Mouse (Mus musculus) C2C12 (cell line): Measurements from ENCODE around the gene Gm20521. TPM values are rescaled to one million over a fixed set of nuclear protein-coding genes. Genes with fewer than 3 reads are reported as not detected.

Source experiments
- H3K27me3 ChIP-seq: one replicate; pipeline ENCODE4 v1.6.1; 2011; ENCODE audit not compliant: control insufficient read depth, insufficient read depth, insufficient read length
- H3K36me3 ChIP-seq: one replicate; pipeline ENCODE4 v1.6.1; 2011; ENCODE audit not compliant: control insufficient read depth, insufficient read depth
- H3K4me3 ChIP-seq: one replicate; pipeline ENCODE4 v1.5.1; 2011; ENCODE audit warnings: mild to moderate bottlenecking, control low read depth; ENCODE audit not compliant: poor library complexity, insufficient read depth, severe bottlenecking
- H3K79me2 ChIP-seq: one replicate; pipeline ENCODE4 v1.6.1; 2011; ENCODE audit not compliant: control insufficient read depth, insufficient read depth
- H3K79me3 ChIP-seq: one replicate; pipeline ENCODE4 v1.6.1; 2011; ENCODE audit warnings: low read depth, control low read depth
- H3ac ChIP-seq: one replicate; pipeline ENCODE3; 2011; ENCODE audit warnings: low read depth; ENCODE audit not compliant: control insufficient read depth, insufficient read length
- CEBPB ChIP-seq: IDR thresholded peaks from one replicate; pipeline ENCODE4 v1.6.1; 2011; ENCODE audit warnings: low read depth, mild to moderate bottlenecking, control low read depth, moderate library complexity
- CTCF ChIP-seq: IDR thresholded peaks from one replicate; pipeline ENCODE4 v1.5.1; 2011; ENCODE audit not compliant: control insufficient read depth, insufficient read depth, insufficient read length
- FOSL1 ChIP-seq: IDR thresholded peaks from one replicate; pipeline ENCODE4 v1.8.0; 2011; ENCODE audit warnings: mild to moderate bottlenecking, low read length; ENCODE audit not compliant: poor library complexity, insufficient read depth, severe bottlenecking
- MAX ChIP-seq: IDR thresholded peaks from one replicate; pipeline ENCODE4 v1.6.1; 2011; ENCODE audit warnings: mild to moderate bottlenecking, control low read depth
- MYOD1 ChIP-seq: IDR thresholded peaks from one replicate; pipeline ENCODE4 v1.6.1; 2011; ENCODE audit warnings: low read depth; ENCODE audit not compliant: control insufficient read depth, insufficient read length
- MYOG ChIP-seq: IDR thresholded peaks from one replicate; pipeline ENCODE4 v1.6.1; 2011; ENCODE audit not compliant: control insufficient read depth, insufficient read length; ENCODE audit errors: extremely low read depth
- USF1 ChIP-seq: IDR thresholded peaks from one replicate; pipeline ENCODE4 v1.6.1; 2011; ENCODE audit warnings: low read depth, mild to moderate bottlenecking, control low read depth, moderate library complexity
- polyA plus RNA-seq: library from polyadenylated mRNA; unstranded; fragments of >200 nt; fragmentation: generic; extraction: Trizol; gene quantifications from one replicate; pipeline ENCODE4 v1.2.1, GENCODE M21; 2012; ENCODE audit warnings: missing spikeins

Gm20521 gene
- polyA plus RNA-seq, 1 experiment = 0.49 TPM

DNA sequence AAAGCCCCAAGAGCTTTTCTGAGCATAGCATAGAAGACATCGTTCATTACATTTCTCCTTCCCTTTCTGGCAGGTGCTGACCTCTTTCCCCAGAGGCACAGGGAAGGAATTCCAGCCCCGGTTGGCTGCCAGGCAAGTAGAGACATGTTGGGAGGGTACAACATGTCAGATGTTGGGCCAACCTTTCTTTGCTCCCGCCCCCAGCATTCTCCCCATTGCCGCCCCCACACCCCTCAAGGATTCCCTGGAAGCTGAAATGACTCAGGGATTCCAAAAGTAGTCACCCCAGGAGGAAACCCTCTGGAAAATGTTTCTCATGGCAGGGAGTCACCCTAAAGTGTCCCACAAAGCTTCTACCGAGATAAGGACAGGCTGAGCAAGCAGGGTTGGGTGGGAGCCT is 46.6 kb downstream of the Gm20521 start:
- H3K27me3 ChIP-seq = peaks cover 37% of the 10 kb centered on the region
- H3K79me2 ChIP-seq = no peaks in the 10 kb centered on the region
- TF ChIP-seq MAX (no peak), USF1 (no peak), MYOG (no peak), CEBPB (no peak), CTCF (no peak), FOSL1 (no peak), MYOD1 (no peak)
- no peaks in the 10 kb centered on the region for H3K79me3 ChIP-seq
- no peak overlapping the region for H3ac ChIP-seq
- no peak overlapping the region for H3K4me3 ChIP-seq
- H3K36me3 ChIP-seq = no peaks in the 10 kb centered on the region

- TF ChIP-seq FOSL1 = no peak
- no peak for TF ChIP-seq CEBPB
- TF ChIP-seq MAX = no peak
- TF ChIP-seq USF1 = no peak
- no peak for TF ChIP-seq MYOG
- TF ChIP-seq CTCF = no peak
- no peak for TF ChIP-seq MYOD1
- no peak overlapping the region for H3ac ChIP-seq
- no peaks in the 10 kb centered on the region for H3K79me2 ChIP-seq
- H3K36me3 ChIP-seq = no peaks in the 10 kb centered on the region
- H3K27me3 ChIP-seq = peaks cover 37% of the 10 kb centered on the region
- no peaks in the 10 kb centered on the region for H3K79me3 ChIP-seq
- no peak overlapping the region for H3K4me3 ChIP-seq
Observed at GRCm38 (mm10) chr14:54930431-54930830, 47.2 kb downstream of the Gm20521 start.

- no peak within 1 kb of the TSS for H3ac ChIP-seq
- no peak within 1 kb of the TSS for H3K4me3 ChIP-seq
- H3K79me3 ChIP-seq = no peaks in the 10 kb centered on the region
- H3K79me2 ChIP-seq = no peaks in the 10 kb centered on the region
- TF ChIP-seq CEBPB = no peak
- no peak for TF ChIP-seq MYOD1
- TF ChIP-seq FOSL1 = no peak
- TF ChIP-seq USF1 = no peak
- peaks cover 19% of the 10 kb centered on the region for H3K27me3 ChIP-seq
- H3K36me3 ChIP-seq = no peaks in the 10 kb centered on the region
Observed at GRCm38 (mm10) chr14:54932645-54933150, 49.5 kb downstream of the Gm20521 start, which contains the start of gene Il25. TSS of gene Il25 (plus strand) at chr14:54932695.

DNA sequence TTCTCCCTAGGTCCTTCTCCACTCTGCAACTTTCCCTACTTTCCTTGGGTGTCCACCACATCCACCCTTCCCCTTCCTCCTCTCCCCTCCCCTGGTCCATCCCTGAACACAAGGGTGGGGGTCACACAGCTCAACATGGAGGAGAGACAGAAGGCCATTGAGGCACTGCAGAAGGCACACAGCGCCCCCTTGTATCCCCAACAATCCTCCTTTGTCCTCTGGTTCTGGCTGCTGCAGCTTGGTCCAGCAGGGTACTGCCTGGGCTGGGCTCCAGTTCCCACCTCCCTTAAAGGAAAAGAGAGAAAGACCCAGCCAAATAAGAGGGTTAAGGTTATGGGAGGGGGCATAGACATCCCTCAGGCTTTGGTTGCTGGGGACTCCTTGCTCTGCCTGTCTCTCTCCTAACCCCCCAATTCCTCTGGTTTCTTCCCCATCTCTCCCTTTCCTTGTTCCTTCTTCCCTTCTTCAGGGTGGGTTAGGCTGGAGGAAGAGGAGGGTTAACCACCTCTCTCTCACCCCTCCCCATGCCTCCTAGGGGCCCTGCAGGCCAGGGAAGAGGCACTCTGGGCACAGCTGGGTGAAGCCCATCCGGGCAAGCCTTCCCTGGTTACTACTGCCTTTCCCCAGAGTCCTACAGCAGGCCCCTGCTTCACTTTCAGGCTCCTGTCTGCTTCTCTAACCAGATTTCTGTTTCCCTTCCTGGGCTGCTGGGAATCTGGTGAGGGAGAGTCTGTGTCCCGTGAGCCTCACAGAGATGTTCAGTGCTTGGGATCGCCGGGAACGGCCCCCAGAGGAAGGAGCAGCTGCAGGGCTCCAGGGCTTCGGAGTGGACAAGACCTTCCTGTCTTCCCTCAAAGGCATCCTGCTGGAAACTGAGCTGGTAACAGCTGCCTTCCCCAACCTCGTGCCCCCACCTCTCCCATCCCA is 52.9 kb downstream of the Gm20521 start, which contains the start of gene Cmtm5:
TSS of gene Cmtm5 (plus strand) at position 358 of the 927 bp plus-strand sequence.
- no peak within 1 kb of the TSS for H3ac ChIP-seq
- no peak for TF ChIP-seq FOSL1
- no peak for TF ChIP-seq USF1
- TF ChIP-seq MYOG = no peak
- no peak for TF ChIP-seq CEBPB
- no peak for TF ChIP-seq MYOD1
- TF ChIP-seq CTCF = no peak
- TF ChIP-seq MAX = no peak
- H3K4me3 ChIP-seq = no peak within 1 kb of the TSS

GRCm38 (mm10) chr14:54936831-54937160 is 53.6 kb downstream of the Gm20521 start:
- Histone ChIP-seq H3K79me2 (no peaks in the 10 kb centered on the region), H3K27me3 (peaks cover 21% of the 10 kb centered on the region), H3K4me3 (no peak overlapping the region), H3K79me3 (no peaks in the 10 kb centered on the region), H3K36me3 (no peaks in the 10 kb centered on the region), H3ac (no peak overlapping the region)
- no peak for TF ChIP-seq MAX
- no peak for TF ChIP-seq MYOG
- no peak for TF ChIP-seq FOSL1
- no peak for TF ChIP-seq MYOD1
- TF ChIP-seq CTCF = no peak
- no peak for TF ChIP-seq CEBPB
- TF ChIP-seq USF1 = no peak

More for the DNA sequence above, 52.9 kb downstream of the Gm20521 start, which contains the start of gene Cmtm5:
- Histone ChIP-seq H3K27me3 (peaks cover 15% of the 10 kb centered on the region), H3K36me3 (no peaks in the 10 kb centered on the region), H3K79me2 (no peaks in the 10 kb centered on the region), H3K79me3 (no peaks in the 10 kb centered on the region)
